Mouse (Mus musculus): ENCODE data around the gene Myf5.

GRCm38 (mm10) chr10:107492867-107493579 is 7.1 kb upstream of the Myf5 start:
- TF ChIP-seq POLR2A (IDR thresholded peaks at IDR 0.05; ENCODE audit: control insufficient read depth, extremely low read depth, insufficient read depth, low read length, poor library complexity) (no peak), CTCF (IDR thresholded peaks at IDR 0.05; ENCODE audit: borderline replicate concordance, control insufficient read depth, extremely low read depth, insufficient read depth, low read length, poor library complexity) (no peak)

Data from thymus, adult 2 months (tissue).